Mouse (Mus musculus) kidney, adult 2 months (tissue): ENCODE data around the gene Art4. TPM values are rescaled to one million over a fixed set of nuclear protein-coding genes. Genes with fewer than 3 reads are reported as not detected.

Experiments used
- DNase-seq: peaks from one replicate; pipeline ENCODE4 v3.0.0; 2021
- H3K27ac ChIP-seq: fragments of 200-500 bp; 2 replicates; pipeline ENCODE4 v1.5.1; 2012; ENCODE audit warnings: low read depth, low read length, control low read depth, inconsistent platforms; ENCODE audit not compliant: insufficient read depth
- H3K27me3 ChIP-seq: fragments of 200-500 bp; replicated peaks from 2 replicates; pipeline ENCODE4 v1.6.1; 2012; ENCODE audit warnings: mild to moderate bottlenecking, moderate library complexity, low read length, inconsistent platforms; ENCODE audit not compliant: control insufficient read depth, insufficient read depth
- H3K36me3 ChIP-seq: fragments of 200-500 bp; 2 replicates; pipeline ENCODE4 v1.6.1; 2012; ENCODE audit warnings: mild to moderate bottlenecking, moderate library complexity, low read length, inconsistent platforms; ENCODE audit not compliant: control insufficient read depth, insufficient read depth
- H3K4me1 ChIP-seq: fragments of 200-500 bp; 2 replicates; pipeline ENCODE4 v1.6.1; 2011; ENCODE audit warnings: low read length; ENCODE audit not compliant: control insufficient read depth, insufficient read depth
- H3K4me3 ChIP-seq: fragments of 200-500 bp; 2 replicates; pipeline ENCODE4 v1.5.1; 2011; ENCODE audit warnings: mild to moderate bottlenecking, low read depth, low read length, control low read depth; ENCODE audit not compliant: insufficient read depth
- CTCF ChIP-seq: fragments of 200-500 bp; conservative IDR thresholded peaks from 2 replicates; pipeline ENCODE4 v1.5.1; 2011; ENCODE audit warnings: low read depth, mild to moderate bottlenecking, control low read depth, low read length, moderate library complexity, mixed read lengths; ENCODE audit not compliant: insufficient read depth, insufficient read length
- POLR2A ChIP-seq: fragments of 200-500 bp; IDR thresholded peaks from one replicate; pipeline ENCODE4 v1.6.1; 2011; ENCODE audit warnings: low read depth, low read length, control low read depth
- WGBS: fragments of 180-500 bp; shearing (Covaris S2); methylation state at CpG from one replicate; pipeline ENCODE4 v1.1.7; 2018; 5-methylcytosine and 5-hydroxymethylcytosine counted together
- polyA plus RNA-seq: library from polyadenylated mRNA; depleted of rRNA; stranded (reverse); fragments of >200 nt; gene quantifications from 2 replicates; pipeline ENCODE4 v1.2.3, GENCODE M21; 2012; rRNA removed

Art4 gene
- polyA plus RNA-seq, 1 experiment = 4.9 TPM

DNA sequence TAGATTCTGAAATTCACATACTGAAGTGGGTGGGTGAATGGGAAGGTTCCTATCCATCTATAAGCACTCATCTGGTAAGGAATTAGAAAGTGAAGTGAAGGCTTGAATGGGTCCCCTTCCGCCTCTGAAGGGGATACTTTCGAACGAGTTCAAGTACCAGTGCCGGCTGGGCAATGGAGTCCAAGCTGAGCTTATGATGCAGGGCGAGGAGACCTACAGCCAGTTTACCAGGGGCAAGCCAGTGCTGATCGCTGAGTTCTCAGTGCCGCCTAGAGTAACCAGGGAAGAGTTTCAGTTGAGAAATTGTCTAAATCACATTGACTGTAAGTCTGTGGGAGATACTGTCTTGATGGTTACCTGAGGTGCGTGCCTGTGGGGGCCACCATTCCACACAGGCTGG, 56.8 kb downstream of the Art4 start:
- no peak for DNase-seq
- no peak for TF ChIP-seq POLR2A
- TF ChIP-seq CTCF = no peak
- Histone ChIP-seq H3K4me3 (no peak overlapping the region), H3K4me1 (peaks cover 5% of the 10 kb centered on the region; the same call in 1 of the 2 replicates), H3K27ac (no peak overlapping the region), H3K36me3 (no peaks in the 10 kb centered on the region), H3K27me3 (no peaks in the 10 kb centered on the region)
- 90% methylated on average over 8 of the region's 8 CpGs for WGBS

Other genes with a start within 250 kb of the Art4 start
- gene Plbd1, start 195.8 kb downstream of the Art4 start, polyA plus RNA-seq = 16.7 and 22.8 TPM in 2 replicates
- 0.01 and 0.02 TPM in 2 replicates for gene Gucy2c, start 76.0 kb downstream of the Art4 start, polyA plus RNA-seq
- gene Hist4h4, start 53.3 kb downstream of the Art4 start, polyA plus RNA-seq = 0.74 and 1.1 TPM in 2 replicates
- 262 and 431 TPM in 2 replicates for gene H2afj, start 49.5 kb downstream of the Art4 start, polyA plus RNA-seq
- 0.99 and 1.3 TPM in 2 replicates for gene BC049715, start 30.1 kb downstream of the Art4 start, polyA plus RNA-seq
- gene Wbp11, start 29.5 kb downstream of the Art4 start, polyA plus RNA-seq = 28.3 and 28.6 TPM in 2 replicates
- 0.59 and 0.81 TPM in 2 replicates for gene Smco3, start 22.3 kb downstream of the Art4 start, polyA plus RNA-seq
- gene Mgp, start 18.1 kb upstream of the Art4 start, polyA plus RNA-seq = 725 and 868 TPM in 2 replicates
- 0.15 TPM in 1 of 2 replicates, not detected in the other for gene Erp27, start 64.4 kb upstream of the Art4 start, polyA plus RNA-seq
- gene Pde6h, start 66.1 kb upstream of the Art4 start, polyA plus RNA-seq = 0.58 and 0.64 TPM in 2 replicates
- 49.0 and 77.4 TPM in 2 replicates for gene Arhgdib, start 84.2 kb upstream of the Art4 start, polyA plus RNA-seq